Mouse (Mus musculus) ES-Bruce4 (cell line): ENCODE results near the gene Ccdc85a. TPM values are rescaled to one million over a fixed set of nuclear protein-coding genes. Genes with fewer than 3 reads are reported as not detected.
"Not testable (repeated sequence)": the region's sequence is repeated elsewhere in the genome, so short reads cannot be mapped to it uniquely, and the experiment has no call there.

Experiments
- H3K27ac ChIP-seq: 2 replicates; pipeline ENCODE4 v1.5.1; 2012; ENCODE audit warnings: low read length, inconsistent platforms; ENCODE audit not compliant: insufficient read depth
- H3K27me3 ChIP-seq: 2 replicates; pipeline ENCODE4 v1.6.1; 2012; ENCODE audit warnings: mild to moderate bottlenecking, low read length, inconsistent platforms; ENCODE audit not compliant: control insufficient read depth, poor library complexity, insufficient read depth, severe bottlenecking
- H3K36me3 ChIP-seq: 2 replicates; pipeline ENCODE4 v1.6.1; 2012; ENCODE audit warnings: inconsistent platforms, mild to moderate bottlenecking, low read length, moderate library complexity; ENCODE audit not compliant: control insufficient read depth, poor library complexity, insufficient read depth, severe bottlenecking
- H3K4me1 ChIP-seq: one replicate; pipeline ENCODE4 v1.8.1; 2011; ENCODE audit warnings: low read length; ENCODE audit not compliant: control insufficient read depth, insufficient read depth
- H3K4me3 ChIP-seq: 2 replicates; pipeline ENCODE4 v1.5.1; 2011; ENCODE audit warnings: low read depth, mild to moderate bottlenecking, low read length
- H3K9ac ChIP-seq: 2 replicates; pipeline ENCODE4 v1.6.1; 2012; ENCODE audit warnings: low read depth, mild to moderate bottlenecking, inconsistent platforms; ENCODE audit not compliant: poor library complexity, severe bottlenecking
- H3K9me3 ChIP-seq: replicated peaks from 2 replicates; pipeline ENCODE4 v1.6.1; 2012; ENCODE audit warnings: mild to moderate bottlenecking, low read length, inconsistent platforms; ENCODE audit not compliant: control insufficient read depth, poor library complexity, insufficient read depth, severe bottlenecking
- CTCF ChIP-seq: IDR thresholded peaks from one replicate; pipeline ENCODE4 v1.8.1; 2011; ENCODE audit warnings: low read depth, low read length
- EP300 ChIP-seq: IDR thresholded peaks from 2 replicates; pipeline ENCODE4 v1.6.1; 2011; ENCODE audit warnings: low read depth, low read length; ENCODE audit not compliant: insufficient read depth
- POLR2A ChIP-seq: IDR thresholded peaks from one replicate; pipeline ENCODE4 v1.8.1; 2011; ENCODE audit warnings: low read length; ENCODE audit not compliant: insufficient read depth
- polyA plus RNA-seq: library from polyadenylated mRNA; stranded (reverse); fragments of >200 nt; gene quantifications from 2 replicates; pipeline ENCODE4 v1.2.4, GENCODE M21; 2011; ENCODE audit warnings: low read depth; ENCODE audit not compliant: missing spikeins, insufficient read depth, insufficient read length

Gene Ccdc85a
- polyA plus RNA-seq, 1 experiment: 3.6 TPM

DNA sequence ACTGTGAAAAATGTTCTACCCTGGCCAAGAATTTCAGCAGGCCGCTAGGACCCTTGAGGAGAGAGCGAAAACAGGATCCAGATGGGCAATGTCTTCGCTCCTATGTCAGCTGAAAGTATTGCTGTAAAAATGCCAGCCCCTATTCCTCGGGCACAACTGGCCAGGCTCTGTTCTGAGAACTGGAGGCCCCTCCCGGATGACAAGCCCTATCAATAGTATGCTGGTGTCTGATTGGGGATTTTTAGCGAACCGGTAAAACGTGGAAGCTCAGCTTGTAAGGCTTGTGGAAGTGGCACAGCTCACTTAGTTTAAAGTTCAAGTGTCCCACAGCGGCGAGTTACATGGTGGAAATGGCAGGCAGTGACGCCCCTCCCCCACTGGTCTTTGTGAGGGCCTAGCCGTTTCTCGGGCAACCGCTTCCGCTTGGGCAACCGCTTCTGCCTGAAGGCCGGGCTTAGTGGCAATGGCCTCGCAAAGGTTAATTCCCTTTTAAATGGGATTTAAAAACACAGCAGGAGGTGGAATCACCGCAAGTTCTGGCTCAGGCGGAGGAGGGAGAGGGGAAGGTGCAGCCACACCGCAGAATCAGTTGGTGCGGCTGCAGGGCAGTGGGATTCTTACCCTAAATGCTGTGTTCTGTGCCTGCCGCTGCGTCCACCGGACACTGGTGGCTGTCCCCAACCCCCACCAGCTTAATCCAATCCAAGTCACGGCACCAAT lies 218.8 kb downstream of the Ccdc85a start:
- TF ChIP-seq EP300 (0 out of 2 replicates have a peak, but pooled peaks have one; percentile 37), POLR2A (no peak), CTCF (no peak)
- no peaks in the 10 kb centered on the region for H3K27me3 ChIP-seq
- no peak overlapping the region for H3K27ac ChIP-seq
- peaks cover 7% of the 10 kb centered on the region; the same call in 1 of the 2 replicates for H3K9me3 ChIP-seq
- H3K4me1 ChIP-seq: no peaks in the 10 kb centered on the region
- peak overlapping the region; percentile 18 for H3K4me3 ChIP-seq
- no peaks in the 10 kb centered on the region for H3K36me3 ChIP-seq
- no peak overlapping the region for H3K9ac ChIP-seq

DNA sequence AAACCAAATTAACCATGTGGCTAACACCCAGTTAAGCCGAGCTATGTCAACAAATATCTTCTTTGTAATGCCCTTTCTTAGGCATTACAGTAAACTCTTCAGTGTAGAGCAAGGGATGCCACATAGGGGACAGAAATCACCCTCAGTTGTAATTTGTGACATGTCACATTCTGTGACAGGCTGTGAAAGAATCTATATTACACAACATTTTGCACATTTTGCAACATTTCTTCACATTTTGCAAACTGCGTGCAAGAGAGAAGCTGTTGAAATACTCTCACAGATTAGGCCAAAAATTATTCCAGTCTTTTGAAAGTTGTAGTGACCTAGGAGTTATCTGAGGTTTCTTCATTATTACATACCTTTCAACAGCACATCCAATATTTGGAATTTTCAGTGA lies 240.7 kb downstream of the Ccdc85a start:
- H3K4me3 ChIP-seq: no peak overlapping the region
- H3K36me3 ChIP-seq: no peaks in the 10 kb centered on the region
- no peak overlapping the region for H3K27ac ChIP-seq
- TF ChIP-seq EP300: no peak
- no peak for TF ChIP-seq POLR2A
- no peak for TF ChIP-seq CTCF
- H3K9me3 ChIP-seq: no peaks in the 10 kb centered on the region
- H3K4me1 ChIP-seq: no peaks in the 10 kb centered on the region
- H3K27me3 ChIP-seq: no peaks in the 10 kb centered on the region
- no peak overlapping the region for H3K9ac ChIP-seq

GRCm38 (mm10) chr11:28341887-28342286 lies 242.2 kb downstream of the Ccdc85a start:
- Histone ChIP-seq H3K4me3 (no peak overlapping the region), H3K9ac (no peak overlapping the region), H3K36me3 (no peaks in the 10 kb centered on the region), H3K27me3 (no peaks in the 10 kb centered on the region), H3K27ac (no peak overlapping the region), H3K4me1 (no peaks in the 10 kb centered on the region), H3K9me3 (no peaks in the 10 kb centered on the region)
- no peak for TF ChIP-seq CTCF
- no peak for TF ChIP-seq POLR2A
- no peak for TF ChIP-seq EP300

DNA sequence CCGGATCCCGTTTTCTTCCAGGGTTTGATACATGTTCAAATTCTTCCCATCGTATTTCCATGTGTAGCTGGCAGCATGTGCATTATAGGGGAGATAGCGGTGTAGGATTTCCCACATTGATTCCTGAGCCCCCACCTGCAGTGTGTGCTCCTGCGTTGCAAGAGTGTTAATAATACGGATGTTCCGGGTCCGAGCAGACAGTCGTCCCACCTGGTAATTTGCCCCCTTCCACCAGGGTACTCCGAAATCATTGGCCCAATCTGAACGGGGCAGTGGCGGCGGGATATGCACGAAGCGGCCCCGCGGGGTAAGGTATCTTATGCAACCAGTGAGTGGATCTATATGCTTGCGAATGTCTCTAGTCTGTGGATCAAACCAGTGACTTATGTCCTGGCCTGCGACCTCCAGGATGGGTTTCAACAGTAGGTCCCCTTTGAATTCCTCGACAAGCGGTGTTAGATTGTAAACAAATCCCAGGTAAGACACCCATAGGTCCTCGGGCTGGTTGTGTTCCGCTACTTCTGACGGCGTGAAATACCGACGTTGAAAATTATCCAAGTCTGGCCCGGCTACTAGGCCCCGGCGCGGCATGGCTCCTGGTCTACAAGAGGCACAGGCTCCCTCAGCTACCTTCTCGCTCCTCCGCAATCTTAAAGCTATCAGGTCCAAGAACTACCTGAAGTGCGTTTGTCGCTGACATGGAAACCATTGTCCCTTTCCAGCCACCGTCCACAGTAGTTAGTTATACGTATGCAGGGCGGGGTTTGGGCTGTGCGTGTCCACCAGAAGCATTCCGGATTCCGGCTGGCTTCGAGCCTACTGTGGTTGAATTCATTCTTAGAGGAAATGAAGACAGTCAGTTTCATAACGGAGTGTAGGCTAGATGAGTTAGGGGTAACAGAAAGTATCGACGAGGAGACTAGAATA lies 244.6 kb downstream of the Ccdc85a start, which contains the start of gene Gm6685:
Gene Gm6685, minus strand, starts transcription at position 644 of the 927 bp plus-strand sequence.
- not testable (repeated sequence) for H3K27me3 ChIP-seq, H3K4me1 ChIP-seq

More for the DNA sequence above, 244.6 kb downstream of the Ccdc85a start, which contains the start of gene Gm6685:
- H3K9ac ChIP-seq, H3K9me3 ChIP-seq, H3K36me3 ChIP-seq, H3K27ac ChIP-seq, H3K4me3 ChIP-seq: not testable (repeated sequence)

Other genes starting within 250 kb of the Ccdc85a start
- gene Gm6685, start 244.5 kb downstream of the Ccdc85a start, polyA plus RNA-seq: 1.6 TPM in 1 of 2 replicates, not detected in the other